Mouse (Mus musculus): ENCODE results near the gene Ntng2.

GRCm38 (mm10) chr2:29295557-29295956, 42.8 kb upstream of the Ntng2 start:
- TF ChIP-seq POLR2A (IDR thresholded peaks at IDR 0.05; ENCODE audit: extremely low read depth, insufficient read depth, low read length) (no peak), CTCF (IDR thresholded peaks at IDR 0.05; ENCODE audit: extremely low read depth, insufficient read depth, low read length) (no peak)

All from cortical plate, adult 2 months (tissue).